Mouse (Mus musculus) forebrain, embryonic 12.5 days (tissue): ENCODE data around the gene Alpl. TPM values are rescaled to one million over a fixed set of nuclear protein-coding genes. Genes with fewer than 3 reads are reported as not detected.

ENCODE experiments used
- ATAC-seq: fragments of 200-750 bp; cut with Nextera tagmentation; 2 replicates; pipeline ENCODE4 v1.8.0; 2017; ENCODE audit warnings: moderate TSS enrichment; ENCODE audit not compliant: low FRiP score
- H3K27ac ChIP-seq: fragments of 300-500 bp; sonication (generic); 2 replicates; pipeline ENCODE4 v1.5.1; 2016; ENCODE audit warnings: mild to moderate bottlenecking
- H3K27me3 ChIP-seq: fragments of 300-500 bp; sonication (generic); 2 replicates; pipeline ENCODE4 v1.6.1; 2016; ENCODE audit warnings: mild to moderate bottlenecking
- H3K36me3 ChIP-seq: fragments of 300-500 bp; sonication (generic); replicated peaks from 2 replicates; pipeline ENCODE4 v1.6.1; 2016; ENCODE audit warnings: mild to moderate bottlenecking
- H3K4me1 ChIP-seq: fragments of 300-500 bp; sonication (generic); 2 replicates; pipeline ENCODE4 v1.6.1; 2016
- H3K4me2 ChIP-seq: fragments of 300-500 bp; sonication (generic); 2 replicates; pipeline ENCODE4 v1.6.1; 2016; ENCODE audit warnings: mild to moderate bottlenecking, moderate library complexity
- H3K4me3 ChIP-seq: fragments of 300-500 bp; sonication (generic); replicated peaks from 2 replicates; pipeline ENCODE4 v1.5.1; 2016; ENCODE audit warnings: mild to moderate bottlenecking
- H3K9ac ChIP-seq: fragments of 300-500 bp; sonication (generic); 2 replicates; pipeline ENCODE4 v1.6.1; 2016; ENCODE audit warnings: mild to moderate bottlenecking
- H3K9me3 ChIP-seq: fragments of 300-500 bp; sonication (generic); 2 replicates; pipeline ENCODE4 v1.6.1; 2016
- WGBS: fragments of 180-500 bp; shearing (Covaris S2); methylation state at CpG from one replicate; pipeline ENCODE4 v1.1.7; 2016; 5-methylcytosine and 5-hydroxymethylcytosine counted together
- polyA plus RNA-seq: library from polyadenylated mRNA; unstranded; fragments of >200 nt; fragmentation: Nextera tagmentation; extraction: Ambion mirVana; gene quantifications from 2 replicates; pipeline ENCODE4 v1.2.1, GENCODE M21; 2016

Gene Alpl
- polyA plus RNA-seq, 1 experiment from 2014 or later, result 13.1 TPM

- H3K9me3 ChIP-seq, result no peaks in the 10 kb centered on the region
- WGBS, result 82% methylated on average over 17 of the region's 17 CpGs
- H3K9ac ChIP-seq, result no peak overlapping the region
These were observed 17.6 kb downstream of the Alpl start for GRCm38 (mm10) chr4:137778397-137779184.

GRCm38 (mm10) chr4:137777866-137778265 lies 18.3 kb downstream of the Alpl start:
- no peak for ATAC-seq
- no peak overlapping the region for H3K9ac ChIP-seq
- H3K4me1 ChIP-seq, result peaks cover 9% of the 10 kb centered on the region; the same call in 1 of the 2 replicates
- H3K9me3 ChIP-seq, result no peaks in the 10 kb centered on the region
- H3K4me2 ChIP-seq, result no peak overlapping the region
- H3K36me3 ChIP-seq, result no peaks in the 10 kb centered on the region
- WGBS, result 93% methylated on average over 4 of the region's 4 CpGs
- H3K27me3 ChIP-seq, result no peaks in the 10 kb centered on the region
- H3K4me3 ChIP-seq, result no peak overlapping the region
- no peak overlapping the region for H3K27ac ChIP-seq

More at GRCm38 (mm10) chr4:137778397-137779184, 17.6 kb downstream of the Alpl start:
- Histone ChIP-seq H3K4me1 (peaks cover 8% of the 10 kb centered on the region; the same call in 1 of the 2 replicates), H3K27ac (no peak overlapping the region), H3K27me3 (no peaks in the 10 kb centered on the region), H3K4me3 (no peak overlapping the region), H3K4me2 (no peak overlapping the region), H3K36me3 (no peaks in the 10 kb centered on the region)
- ATAC-seq, result no peak

GRCm38 (mm10) chr4:137774505-137774904 lies 21.7 kb downstream of the Alpl start:
- Histone ChIP-seq H3K4me1 (peaks cover 9% of the 10 kb centered on the region; the same call in 1 of the 2 replicates), H3K27ac (no peak overlapping the region), H3K36me3 (no peaks in the 10 kb centered on the region), H3K4me2 (no peak overlapping the region), H3K4me3 (no peak overlapping the region), H3K9me3 (no peaks in the 10 kb centered on the region), H3K27me3 (no peaks in the 10 kb centered on the region), H3K9ac (no peak overlapping the region)
- ATAC-seq, result no peak
- WGBS, result 90% methylated on average over 6 of the region's 6 CpGs

GRCm38 (mm10) chr4:137774013-137774412 lies 22.2 kb downstream of the Alpl start:
- WGBS, result 63% methylated on average over 5 of the region's 5 CpGs
- Histone ChIP-seq H3K27ac (no peak overlapping the region), H3K27me3 (no peaks in the 10 kb centered on the region), H3K9me3 (no peaks in the 10 kb centered on the region), H3K9ac (no peak overlapping the region), H3K4me3 (no peak overlapping the region), H3K4me2 (no peak overlapping the region), H3K36me3 (no peaks in the 10 kb centered on the region), H3K4me1 (peaks cover 9% of the 10 kb centered on the region; the same call in 1 of the 2 replicates)
- ATAC-seq, result no peak

GRCm38 (mm10) chr4:137773369-137773899 lies 22.8 kb downstream of the Alpl start:
- Histone ChIP-seq H3K27ac (no peak overlapping the region), H3K4me1 (peaks cover 9% of the 10 kb centered on the region; the same call in 1 of the 2 replicates), H3K27me3 (no peaks in the 10 kb centered on the region)

GRCm38 (mm10) chr4:137772438-137773056 lies 23.6 kb downstream of the Alpl start:
- no peak for ATAC-seq
- no peak overlapping the region for H3K9ac ChIP-seq
- no peaks in the 10 kb centered on the region for H3K9me3 ChIP-seq
- H3K27ac ChIP-seq, result no peak overlapping the region
- 91% methylated on average over 16 of the region's 16 CpGs for WGBS
- no peaks in the 10 kb centered on the region for H3K36me3 ChIP-seq
- no peak overlapping the region for H3K4me2 ChIP-seq
- peaks cover 9% of the 10 kb centered on the region; the same call in 1 of the 2 replicates for H3K4me1 ChIP-seq
- no peak overlapping the region for H3K4me3 ChIP-seq
- no peaks in the 10 kb centered on the region for H3K27me3 ChIP-seq

More at GRCm38 (mm10) chr4:137773369-137773899, 22.8 kb downstream of the Alpl start:
- Histone ChIP-seq H3K4me3 (no peak overlapping the region), H3K4me2 (no peak overlapping the region), H3K36me3 (no peaks in the 10 kb centered on the region), H3K9ac (no peak overlapping the region), H3K9me3 (no peaks in the 10 kb centered on the region)
- ATAC-seq, result no peak
- 9% methylated on average over 2 of the region's 2 CpGs for WGBS

GRCm38 (mm10) chr4:137771749-137772148 lies 24.4 kb downstream of the Alpl start:
- no peaks in the 10 kb centered on the region for H3K36me3 ChIP-seq
- no peaks in the 10 kb centered on the region for H3K9me3 ChIP-seq
- no peak overlapping the region for H3K27ac ChIP-seq
- H3K4me2 ChIP-seq, result no peak overlapping the region
- H3K4me3 ChIP-seq, result no peak overlapping the region
- peaks cover 9% of the 10 kb centered on the region; the same call in 1 of the 2 replicates for H3K4me1 ChIP-seq
- WGBS, result 82% methylated on average over 3 of the region's 3 CpGs
- H3K27me3 ChIP-seq, result no peaks in the 10 kb centered on the region
- ATAC-seq, result no peak
- no peak overlapping the region for H3K9ac ChIP-seq

- Histone ChIP-seq H3K4me1 (peaks cover 16% of the 10 kb centered on the region), H3K27ac (no peak overlapping the region)
These were observed 25.1 kb downstream of the Alpl start for GRCm38 (mm10) chr4:137770901-137771612.

GRCm38 (mm10) chr4:137769635-137770034 lies 26.5 kb downstream of the Alpl start:
- no peak for ATAC-seq
- Histone ChIP-seq H3K27ac (no peak overlapping the region), H3K4me2 (no peak overlapping the region), H3K4me3 (no peak overlapping the region), H3K27me3 (no peaks in the 10 kb centered on the region), H3K9ac (no peak overlapping the region), H3K9me3 (no peaks in the 10 kb centered on the region), H3K36me3 (no peaks in the 10 kb centered on the region), H3K4me1 (peaks cover 30% of the 10 kb centered on the region)
- WGBS, result 57% methylated on average over 7 of the region's 7 CpGs

More at GRCm38 (mm10) chr4:137770901-137771612, 25.1 kb downstream of the Alpl start:
- H3K27me3 ChIP-seq, result no peaks in the 10 kb centered on the region
- H3K4me3 ChIP-seq, result no peak overlapping the region
- H3K9me3 ChIP-seq, result no peaks in the 10 kb centered on the region
- no peaks in the 10 kb centered on the region for H3K36me3 ChIP-seq
- H3K9ac ChIP-seq, result no peak overlapping the region
- 80% methylated on average over 14 of the region's 14 CpGs for whole genome bisulfite sequencing
- ATAC-seq, result no peak
- H3K4me2 ChIP-seq, result no peak overlapping the region

GRCm38 (mm10) chr4:137768831-137769230 lies 27.4 kb downstream of the Alpl start:
- no peak for ATAC-seq
- no peaks in the 10 kb centered on the region for H3K9me3 ChIP-seq
- H3K9ac ChIP-seq, result no peak overlapping the region
- H3K27ac ChIP-seq, result no peak overlapping the region
- no peak overlapping the region for H3K4me2 ChIP-seq
- H3K4me1 ChIP-seq, result peaks cover 34% of the 10 kb centered on the region
- 84% methylated on average over 6 of the region's 6 CpGs for WGBS
- no peak overlapping the region for H3K4me3 ChIP-seq
- no peaks in the 10 kb centered on the region for H3K27me3 ChIP-seq
- H3K36me3 ChIP-seq, result no peaks in the 10 kb centered on the region

GRCm38 (mm10) chr4:137768381-137768780 lies 27.8 kb downstream of the Alpl start:
- 82% methylated on average over 5 of the region's 5 CpGs for WGBS
- no peaks in the 10 kb centered on the region for H3K9me3 ChIP-seq
- no peaks in the 10 kb centered on the region for H3K27me3 ChIP-seq
- H3K36me3 ChIP-seq, result no peaks in the 10 kb centered on the region
- H3K4me2 ChIP-seq, result no peak overlapping the region
- ATAC-seq, result no peak
- no peak overlapping the region for H3K27ac ChIP-seq
- no peak overlapping the region for H3K4me3 ChIP-seq
- H3K4me1 ChIP-seq, result peaks cover 30% of the 10 kb centered on the region
- H3K9ac ChIP-seq, result no peak overlapping the region

- Histone ChIP-seq H3K27me3 (no peaks in the 10 kb centered on the region), H3K9ac (no peak overlapping the region), H3K4me2 (no peak overlapping the region), H3K27ac (peak overlapping the region; percentile 94), H3K9me3 (no peaks in the 10 kb centered on the region), H3K4me1 (peaks cover 32% of the 10 kb centered on the region), H3K4me3 (no peak overlapping the region), H3K36me3 (no peaks in the 10 kb centered on the region)
- no peak for ATAC-seq
- 12% methylated on average over 5 of the region's 5 CpGs for WGBS
These were observed 29.8 kb downstream of the Alpl start for GRCm38 (mm10) chr4:137766365-137766764.
